Mouse (Mus musculus): Measurements from ENCODE around the gene Zbtb7b.

DNA sequence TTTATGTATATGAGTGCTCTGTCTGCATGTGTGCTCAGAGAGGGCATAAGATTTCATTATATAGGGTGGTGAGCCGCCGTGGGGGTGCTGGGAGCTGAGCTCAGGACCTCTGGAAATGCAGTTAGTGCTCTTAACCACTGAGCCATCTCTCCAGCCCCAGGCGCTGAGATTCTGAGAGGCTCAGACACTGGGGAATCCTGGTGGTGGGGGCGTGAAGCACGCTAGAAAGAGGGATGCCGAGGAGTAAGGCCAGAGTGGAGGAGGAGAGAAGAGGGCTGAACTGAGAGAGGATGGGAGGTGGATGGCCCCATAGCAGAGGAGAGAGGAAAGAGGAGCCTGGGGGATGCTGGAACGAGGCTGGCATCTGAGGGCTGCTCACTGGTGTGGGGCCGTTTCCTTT is 29.9 kb downstream of the Zbtb7b start:
- TF ChIP-seq CTCF (IDR thresholded peaks at IDR 0.05; ENCODE audit: borderline replicate concordance, insufficient read depth, low read length) = no peak
- TF ChIP-seq POLR2A (IDR thresholded peaks at IDR 0.05; ENCODE audit: low read depth, low read length) = no peak

All from embryonic fibroblast, embryonic 13.5 days (primary cell).